Mouse (Mus musculus): ENCODE results near the gene Capn1. TPM values are rescaled to one million over a fixed set of nuclear protein-coding genes. Genes with fewer than 3 reads are reported as not detected.

The Capn1 gene
- polyA plus RNA-seq, 1 experiment from 2014 or later = 4.4 TPM

DNA sequence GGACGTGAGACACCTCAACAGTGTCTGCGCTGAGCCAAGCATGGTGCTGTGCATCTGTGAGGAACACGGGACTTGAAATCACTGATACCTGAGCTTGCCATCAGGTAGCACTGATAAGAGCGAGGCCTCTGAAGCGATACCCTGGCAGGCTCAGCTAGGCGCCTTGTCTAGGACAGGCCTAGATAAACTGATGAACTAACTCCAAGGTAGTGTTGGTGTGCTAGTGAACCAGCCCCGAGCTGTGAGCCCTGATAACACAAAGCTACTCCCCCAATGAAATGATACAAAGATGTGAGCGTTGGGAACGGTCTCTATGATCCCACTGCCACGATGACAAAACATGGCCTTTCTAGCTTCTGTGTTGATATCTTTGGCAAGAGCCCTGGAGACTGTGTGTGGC is 48.0 kb downstream of the Capn1 start:
- H3K4me2 ChIP-seq (ENCODE audit: low read depth) = no peak overlapping the region
- H3K36me3 ChIP-seq (ENCODE audit: control insufficient read depth, insufficient read depth, low read length) = no peaks in the 10 kb centered on the region
- H3K9ac ChIP-seq (ENCODE audit: low read length) = no peak overlapping the region
- ATAC-seq (ENCODE audit: insufficient read depth, low FRiP score, low TSS enrichment) (no peak), DNase-seq (ENCODE audit: low spot score) (no peak)
- H3K4me3 ChIP-seq (ENCODE audit: low read depth, low read length) = no peak overlapping the region
- H3K27me3 ChIP-seq (ENCODE audit: control insufficient read depth, insufficient read depth, low read length) = no peaks in the 10 kb centered on the region
- H3K4me1 ChIP-seq (ENCODE audit: control insufficient read depth, insufficient read depth, low read length) = peaks cover 8% of the 10 kb centered on the region
- no peak overlapping the region for H3K27ac ChIP-seq (ENCODE audit: low read depth, low read length)
- H3K9me3 ChIP-seq (ENCODE audit: control insufficient read depth, low read length) = no peaks in the 10 kb centered on the region
- 88% methylated on average over 10 of the region's 10 CpGs for WGBS

DNA sequence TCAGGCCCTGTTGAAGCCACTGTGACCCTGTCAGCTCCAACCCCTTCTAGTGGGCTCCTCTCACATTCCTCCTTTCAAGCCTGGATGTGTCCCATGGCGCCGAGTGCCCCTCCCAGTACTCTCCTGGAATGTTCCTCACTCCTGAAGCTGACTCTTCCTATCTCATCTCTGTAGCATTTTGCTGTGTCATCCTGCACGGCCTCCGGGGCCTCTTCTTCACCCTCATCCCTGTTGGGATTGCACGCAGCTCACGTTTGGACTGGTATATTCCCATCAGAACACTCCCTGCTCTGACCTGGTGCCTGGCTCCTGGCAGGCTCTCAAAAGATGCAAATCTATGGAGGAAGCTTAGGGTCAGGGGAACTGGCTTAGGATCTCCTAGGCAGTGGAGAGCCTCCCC is 48.9 kb downstream of the Capn1 start:
- DNase-seq (ENCODE audit: low spot score) = no peak

DNA sequence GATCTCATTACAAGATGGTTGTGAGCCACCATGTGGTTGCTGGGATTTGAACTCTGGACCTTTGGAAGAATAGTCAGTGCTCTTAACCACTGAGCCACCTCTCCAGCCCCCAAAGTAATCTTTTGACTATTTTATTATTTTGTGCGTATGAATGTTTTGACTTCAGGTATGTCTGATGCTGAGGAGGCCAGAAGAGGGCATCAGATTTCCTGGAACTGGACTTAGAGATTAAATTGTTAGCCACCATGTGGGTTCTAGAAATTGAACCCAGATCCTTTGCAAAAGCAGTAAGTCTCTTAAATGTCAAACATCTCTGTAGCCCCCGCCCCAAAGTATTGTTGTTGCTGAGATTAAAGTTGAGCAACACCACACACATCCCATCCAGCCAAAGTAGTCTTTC is 49.8 kb downstream of the Capn1 start:
- Histone ChIP-seq H3K9ac (ENCODE audit: low read length) (no peak overlapping the region), H3K4me2 (ENCODE audit: low read depth) (no peak overlapping the region), H3K36me3 (ENCODE audit: control insufficient read depth, insufficient read depth, low read length) (no peaks in the 10 kb centered on the region), H3K4me3 (ENCODE audit: low read depth, low read length) (no peak overlapping the region), H3K27me3 (ENCODE audit: control insufficient read depth, insufficient read depth, low read length) (no peaks in the 10 kb centered on the region), H3K9me3 (ENCODE audit: control insufficient read depth, low read length) (no peaks in the 10 kb centered on the region), H3K4me1 (ENCODE audit: control insufficient read depth, insufficient read depth, low read length) (peaks cover 8% of the 10 kb centered on the region), H3K27ac (ENCODE audit: low read depth, low read length) (no peak overlapping the region)
- ATAC-seq (ENCODE audit: insufficient read depth, low FRiP score, low TSS enrichment) (no peak), DNase-seq (ENCODE audit: low spot score) (no peak)
- WGBS = 88% methylated on average over 2 of the region's 2 CpGs

More for the DNA sequence above, 48.9 kb downstream of the Capn1 start:
- no peak overlapping the region for H3K27ac ChIP-seq (ENCODE audit: low read depth, low read length)
- H3K4me1 ChIP-seq (ENCODE audit: control insufficient read depth, insufficient read depth, low read length) = peaks cover 8% of the 10 kb centered on the region
- no peak overlapping the region for H3K4me3 ChIP-seq (ENCODE audit: low read depth, low read length)
- no peak for ATAC-seq (ENCODE audit: insufficient read depth, low FRiP score, low TSS enrichment)
- no peaks in the 10 kb centered on the region for H3K9me3 ChIP-seq (ENCODE audit: control insufficient read depth, low read length)
- H3K27me3 ChIP-seq (ENCODE audit: control insufficient read depth, insufficient read depth, low read length) = no peaks in the 10 kb centered on the region
- H3K4me2 ChIP-seq (ENCODE audit: low read depth) = no peak overlapping the region
- 73% methylated on average over 6 of the region's 6 CpGs for WGBS
- H3K36me3 ChIP-seq (ENCODE audit: control insufficient read depth, insufficient read depth, low read length) = no peaks in the 10 kb centered on the region
- 0 out of 2 replicates have a peak overlapping the region, but pooled peaks have one; percentile 11 for H3K9ac ChIP-seq (ENCODE audit: low read length)

DNA sequence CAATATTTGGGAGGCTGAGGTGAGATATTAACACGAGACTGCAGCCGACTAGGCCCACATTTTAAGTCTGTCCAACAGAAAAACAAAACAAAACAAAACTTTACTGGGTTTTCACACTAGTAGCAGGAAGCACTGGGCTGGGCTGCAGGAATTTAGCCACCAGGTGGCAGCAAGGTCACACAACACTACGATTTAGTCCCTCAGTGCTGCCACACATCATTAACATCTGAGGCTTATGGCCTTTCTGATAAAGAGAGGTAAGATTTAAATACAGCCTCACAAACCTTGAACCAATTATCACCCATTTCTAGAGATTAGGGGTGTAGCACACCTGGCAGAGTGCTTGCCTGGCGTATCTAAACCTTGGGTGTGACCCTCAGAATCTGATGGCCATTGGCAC is 50.4 kb downstream of the Capn1 start:
- ATAC-seq (ENCODE audit: insufficient read depth, low FRiP score, low TSS enrichment) (no peak), DNase-seq (ENCODE audit: low spot score) (peak; percentile 81)
- 12% methylated on average over 4 of the region's 4 CpGs for WGBS
- Histone ChIP-seq H3K36me3 (ENCODE audit: control insufficient read depth, insufficient read depth, low read length) (no peaks in the 10 kb centered on the region), H3K9me3 (ENCODE audit: control insufficient read depth, low read length) (no peaks in the 10 kb centered on the region), H3K9ac (ENCODE audit: low read length) (no peak overlapping the region), H3K4me2 (ENCODE audit: low read depth) (no peak overlapping the region), H3K27me3 (ENCODE audit: control insufficient read depth, insufficient read depth, low read length) (no peaks in the 10 kb centered on the region), H3K4me1 (ENCODE audit: control insufficient read depth, insufficient read depth, low read length) (peaks cover 8% of the 10 kb centered on the region), H3K4me3 (ENCODE audit: low read depth, low read length) (no peak overlapping the region), H3K27ac (ENCODE audit: low read depth, low read length) (no peak overlapping the region)

DNA sequence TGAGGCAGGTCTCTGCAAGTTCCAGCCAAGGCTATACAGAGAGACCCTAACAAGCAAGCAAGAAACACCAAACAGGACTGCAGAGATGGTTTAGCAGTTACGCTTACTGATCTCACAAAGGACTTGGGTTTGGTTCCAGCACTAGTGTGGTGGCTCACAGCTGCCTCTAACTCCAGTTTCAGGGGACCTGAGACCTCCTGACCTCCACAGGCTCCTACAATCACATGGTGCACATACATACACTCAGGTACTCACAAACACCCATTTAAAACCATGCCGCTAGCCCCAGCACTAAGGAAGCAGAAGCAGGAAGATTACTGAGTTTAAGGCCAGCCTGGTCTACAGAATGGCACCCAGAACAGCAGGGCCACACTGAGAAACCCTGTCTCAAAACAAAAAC is 50.9 kb downstream of the Capn1 start:
- peak overlapping the region; percentile 62; the same call in 1 of the 2 replicates for H3K4me3 ChIP-seq (ENCODE audit: low read depth, low read length)
- DNase-seq (ENCODE audit: low spot score) (no peak), ATAC-seq (ENCODE audit: insufficient read depth, low FRiP score, low TSS enrichment) (no peak)
- H3K4me1 ChIP-seq (ENCODE audit: control insufficient read depth, insufficient read depth, low read length) = peaks cover 8% of the 10 kb centered on the region
- H3K9ac ChIP-seq (ENCODE audit: low read length) = no peak overlapping the region
- no peaks in the 10 kb centered on the region for H3K36me3 ChIP-seq (ENCODE audit: control insufficient read depth, insufficient read depth, low read length)
- H3K27ac ChIP-seq (ENCODE audit: low read depth, low read length) = no peak overlapping the region
- no peaks in the 10 kb centered on the region for H3K9me3 ChIP-seq (ENCODE audit: control insufficient read depth, low read length)
- WGBS = 88% methylated on average over 2 of the region's 2 CpGs
- peak overlapping the region; percentile 71 for H3K4me2 ChIP-seq (ENCODE audit: low read depth)
- H3K27me3 ChIP-seq (ENCODE audit: control insufficient read depth, insufficient read depth, low read length) = no peaks in the 10 kb centered on the region

DNA sequence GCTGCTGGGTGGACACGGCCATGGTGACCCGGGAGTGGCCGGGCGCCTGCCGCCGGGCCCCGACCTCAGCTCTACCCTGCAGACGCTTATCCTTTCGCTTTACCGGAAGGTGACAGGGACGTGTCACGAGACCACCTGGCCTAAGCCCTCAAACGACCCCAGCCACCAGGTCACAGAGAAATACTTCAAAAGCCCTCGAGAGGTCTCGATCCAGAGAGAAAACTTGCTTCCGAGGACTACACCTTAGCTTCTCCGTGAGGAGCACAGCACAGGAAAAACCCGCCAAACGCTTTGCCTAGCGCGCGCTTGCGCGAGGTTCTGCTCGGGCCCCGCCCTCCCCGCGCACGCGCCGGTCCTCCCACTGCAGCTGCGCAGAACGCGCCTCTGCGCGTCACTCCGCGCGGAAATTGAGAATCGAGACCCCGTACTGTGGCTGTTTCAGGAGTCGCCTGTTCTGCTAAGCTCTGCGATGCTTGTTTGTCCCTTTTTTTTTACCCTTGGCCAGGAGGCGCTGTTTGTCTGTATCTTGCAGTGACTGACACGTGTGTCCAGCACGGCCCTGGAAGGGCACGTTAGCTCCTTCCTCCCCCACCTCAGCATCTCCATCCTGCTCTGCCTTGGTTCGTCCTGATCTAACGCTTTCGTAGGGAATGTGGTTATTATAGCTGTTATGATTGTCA is 51.7 kb downstream of the Capn1 start, which contains the start of gene Pola2:
TSS of gene Pola2 (minus strand) at position 320 of the 680 bp plus-strand sequence.
- peak within 1 kb of the TSS; percentile 71 for H3K9ac ChIP-seq (ENCODE audit: low read length)
- H3K27me3 ChIP-seq (ENCODE audit: control insufficient read depth, insufficient read depth, low read length) = no peaks in the 10 kb centered on the region
- no peaks in the 10 kb centered on the region for H3K36me3 ChIP-seq (ENCODE audit: control insufficient read depth, insufficient read depth, low read length)
- peak within 1 kb of the TSS; percentile 62 for H3K4me3 ChIP-seq (ENCODE audit: low read depth, low read length)
- H3K4me1 ChIP-seq (ENCODE audit: control insufficient read depth, insufficient read depth, low read length) = peaks cover 8% of the 10 kb centered on the region
- DNase-seq (ENCODE audit: low spot score) (peak; percentile 91), ATAC-seq (ENCODE audit: insufficient read depth, low FRiP score, low TSS enrichment) (peak; percentile 72)
- under 1% methylated on average over 50 of the region's 50 CpGs for WGBS
- H3K4me2 ChIP-seq (ENCODE audit: low read depth) = peak within 1 kb of the TSS; percentile 71
- no peaks in the 10 kb centered on the region for H3K9me3 ChIP-seq (ENCODE audit: control insufficient read depth, low read length)
- 0 out of 2 replicates have a peak within 1 kb of the TSS, but pooled peaks have one; percentile 34 for H3K27ac ChIP-seq (ENCODE audit: low read depth, low read length)

DNA sequence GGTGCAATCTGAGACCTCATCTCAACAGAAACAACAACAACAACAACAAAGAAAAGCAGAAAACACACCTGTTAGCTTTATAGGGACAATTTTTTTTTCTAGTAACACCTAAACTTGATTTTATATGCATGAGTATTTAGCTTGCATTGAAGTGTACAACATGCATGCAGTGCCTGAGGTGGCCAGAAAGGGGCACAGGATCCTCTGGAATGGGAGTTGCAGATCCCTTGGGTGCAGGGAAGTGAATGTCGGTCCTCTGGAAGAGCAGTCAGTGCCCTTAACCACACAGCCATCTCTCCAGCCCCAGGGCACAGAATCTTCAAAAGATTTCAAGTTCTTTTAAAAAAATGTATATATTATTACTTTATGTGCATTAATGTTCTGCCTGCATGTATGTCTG is 53.0 kb downstream of the Capn1 start:
- Histone ChIP-seq H3K4me3 (ENCODE audit: low read depth, low read length) (peak overlapping the region; percentile 62), H3K9ac (ENCODE audit: low read length) (no peak overlapping the region), H3K36me3 (ENCODE audit: control insufficient read depth, insufficient read depth, low read length) (no peaks in the 10 kb centered on the region), H3K27me3 (ENCODE audit: control insufficient read depth, insufficient read depth, low read length) (no peaks in the 10 kb centered on the region), H3K9me3 (ENCODE audit: control insufficient read depth, low read length) (no peaks in the 10 kb centered on the region), H3K4me1 (ENCODE audit: control insufficient read depth, insufficient read depth, low read length) (peaks cover 8% of the 10 kb centered on the region), H3K4me2 (ENCODE audit: low read depth) (peak overlapping the region; percentile 71), H3K27ac (ENCODE audit: low read depth, low read length) (no peak overlapping the region)
- 27% methylated on average over 1 of the region's 1 CpGs for WGBS
- no peak for DNase-seq (ENCODE audit: low spot score)
- no peak for ATAC-seq (ENCODE audit: insufficient read depth, low FRiP score, low TSS enrichment)

DNA sequence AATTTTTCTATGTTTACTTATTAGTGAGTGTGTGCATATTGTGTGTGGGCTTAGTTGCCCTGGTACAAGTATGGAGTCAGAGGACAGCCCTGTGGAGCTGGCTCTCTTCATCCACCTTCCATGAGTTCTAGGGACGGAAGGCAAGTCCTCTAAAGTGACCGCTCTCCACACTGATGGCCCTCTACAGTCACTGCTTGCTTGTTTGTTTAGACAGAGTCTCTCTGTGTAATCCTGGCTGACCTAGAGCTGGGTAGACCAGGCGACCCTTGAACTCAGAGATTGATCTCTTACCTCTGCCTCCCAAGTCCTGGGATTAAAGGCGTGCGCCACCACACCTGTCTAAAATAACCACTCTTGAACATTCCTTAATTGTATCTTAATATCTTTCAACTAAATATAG is 58.3 kb downstream of the Capn1 start:
- WGBS = 95% methylated on average over 5 of the region's 5 CpGs
- no peak overlapping the region for H3K4me2 ChIP-seq (ENCODE audit: low read depth)

DNA sequence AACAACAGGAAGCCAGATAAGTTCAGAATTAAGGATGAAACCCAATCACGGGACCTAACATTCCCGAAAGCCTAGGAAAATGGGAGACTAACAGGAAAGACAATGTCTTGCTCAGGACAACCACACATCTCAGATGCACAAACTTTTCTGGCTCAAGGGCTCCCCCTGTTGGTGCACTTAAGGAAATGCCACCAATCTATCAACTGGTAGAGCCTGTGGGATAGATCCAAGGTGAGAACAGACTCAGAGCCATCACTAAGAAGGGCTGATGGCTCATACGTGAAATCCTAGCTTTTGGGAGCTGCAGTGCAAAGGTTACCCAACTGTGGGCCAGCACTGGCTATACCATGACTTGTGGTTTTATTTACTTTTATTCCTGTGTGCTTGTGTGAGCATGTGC is 59.0 kb downstream of the Capn1 start:
- H3K4me3 ChIP-seq (ENCODE audit: low read depth, low read length) = no peak overlapping the region
- ATAC-seq (ENCODE audit: insufficient read depth, low FRiP score, low TSS enrichment) = no peak
- H3K36me3 ChIP-seq (ENCODE audit: control insufficient read depth, insufficient read depth, low read length) = 0 out of 2 replicates have a peak, but pooled peaks cover 3% of the 10 kb centered on the region
- no peaks in the 10 kb centered on the region for H3K27me3 ChIP-seq (ENCODE audit: control insufficient read depth, insufficient read depth, low read length)
- no peak overlapping the region for H3K27ac ChIP-seq (ENCODE audit: low read depth, low read length)
- H3K9me3 ChIP-seq (ENCODE audit: control insufficient read depth, low read length) = no peaks in the 10 kb centered on the region
- no peak overlapping the region for H3K9ac ChIP-seq (ENCODE audit: low read length)
- H3K4me1 ChIP-seq (ENCODE audit: control insufficient read depth, insufficient read depth, low read length) = no peaks in the 10 kb centered on the region
- WGBS = 35% methylated on average over 3 of the region's 3 CpGs
- DNase-seq (ENCODE audit: low spot score) = peak; percentile 69
- H3K4me2 ChIP-seq (ENCODE audit: low read depth) = no peak overlapping the region

More for the DNA sequence above, 58.3 kb downstream of the Capn1 start:
- no peak overlapping the region for H3K4me3 ChIP-seq (ENCODE audit: low read depth, low read length)
- H3K36me3 ChIP-seq (ENCODE audit: control insufficient read depth, insufficient read depth, low read length) = no peaks in the 10 kb centered on the region
- H3K9me3 ChIP-seq (ENCODE audit: control insufficient read depth, low read length) = no peaks in the 10 kb centered on the region
- no peaks in the 10 kb centered on the region for H3K4me1 ChIP-seq (ENCODE audit: control insufficient read depth, insufficient read depth, low read length)
- H3K9ac ChIP-seq (ENCODE audit: low read length) = no peak overlapping the region
- DNase-seq (ENCODE audit: low spot score) (no peak), ATAC-seq (ENCODE audit: insufficient read depth, low FRiP score, low TSS enrichment) (no peak)
- no peaks in the 10 kb centered on the region for H3K27me3 ChIP-seq (ENCODE audit: control insufficient read depth, insufficient read depth, low read length)
- no peak overlapping the region for H3K27ac ChIP-seq (ENCODE audit: low read depth, low read length)
